Mouse (Mus musculus): ENCODE data around the gene Actn2. TPM values are rescaled to one million over a fixed set of nuclear protein-coding genes. Genes with fewer than 3 reads are reported as not detected.

Gene Actn2
- polyA plus RNA-seq, 1 experiment = 26.1 TPM

GRCm38 (mm10) chr13:12257391-12258380 is 82.9 kb downstream of the Actn2 start, which contains the start of gene Mtr:
Gene Mtr (minus strand): TSS chr13:12258113.
- peak; percentile 95 to 96 for DNase-seq (ENCODE audit: extremely low spot score in 1 of 2, low spot score in 1 of 2)

GRCm38 (mm10) chr13:12256871-12257390 is 83.6 kb downstream of the Actn2 start:
- no peak for DNase-seq (ENCODE audit: extremely low spot score in 1 of 2, low spot score in 1 of 2)

GRCm38 (mm10) chr13:12255911-12256705 is 84.5 kb downstream of the Actn2 start:
- no peak for DNase-seq (ENCODE audit: extremely low spot score in 1 of 2, low spot score in 1 of 2)

- DNase-seq (ENCODE audit: extremely low spot score in 1 of 2, low spot score in 1 of 2) = no peak
Observed at GRCm38 (mm10) chr13:12250496-12250895, 90.1 kb downstream of the Actn2 start.

- no peak for DNase-seq (ENCODE audit: extremely low spot score in 1 of 2, low spot score in 1 of 2)
Observed at GRCm38 (mm10) chr13:12249195-12249898, 91.2 kb downstream of the Actn2 start.

GRCm38 (mm10) chr13:12245938-12246337 is 94.6 kb downstream of the Actn2 start:
- DNase-seq (ENCODE audit: extremely low spot score in 1 of 2, low spot score in 1 of 2) = no peak

GRCm38 (mm10) chr13:12243991-12244390 is 96.6 kb downstream of the Actn2 start:
- no peak for DNase-seq (ENCODE audit: extremely low spot score in 1 of 2, low spot score in 1 of 2)

GRCm38 (mm10) chr13:12232141-12232540 is 108.4 kb downstream of the Actn2 start:
- DNase-seq (ENCODE audit: extremely low spot score in 1 of 2, low spot score in 1 of 2) = no peak

- no peak for DNase-seq (ENCODE audit: extremely low spot score in 1 of 2, low spot score in 1 of 2)
Observed at GRCm38 (mm10) chr13:12228248-12228647, 112.3 kb downstream of the Actn2 start.

- no peak for DNase-seq (ENCODE audit: extremely low spot score in 1 of 2, low spot score in 1 of 2)
Observed at GRCm38 (mm10) chr13:12227606-12228005, 113.0 kb downstream of the Actn2 start.

Other genes with a start within 250 kb of the Actn2 start
- gene Ryr2, start 233.8 kb downstream of the Actn2 start, polyA plus RNA-seq (2012; rRNA removed) = 66.8 and 68.6 TPM in 2 replicates
- 9.7 and 10.0 TPM in 2 replicates for gene Mtr, start 82.6 kb downstream of the Actn2 start, polyA plus RNA-seq (2012; rRNA removed)
- gene Heatr1, start 54.3 kb upstream of the Actn2 start, polyA plus RNA-seq (2012; rRNA removed) = 21.7 and 24.8 TPM in 2 replicates
- 34.7 and 39.5 TPM in 2 replicates for gene Lgals8, start 124.2 kb upstream of the Actn2 start, polyA plus RNA-seq (2012; rRNA removed)
- gene Edaradd, start 179.7 kb upstream of the Actn2 start, polyA plus RNA-seq (2012; rRNA removed) = 0.53 and 0.58 TPM in 2 replicates
- 11.6 and 13.0 TPM in 2 replicates for gene Ero1lb, start 225.1 kb upstream of the Actn2 start, polyA plus RNA-seq (2012; rRNA removed)